Mouse (Mus musculus) heart, adult 2 months (tissue): ENCODE data around the gene Diras2.

Experiments used
- CTCF ChIP-seq: fragments of 200-600 bp; IDR thresholded peaks from 2 replicates; pipeline ENCODE4 v1.8.1; 2022; ENCODE audit warnings: antibody characterized with exemption, mild to moderate bottlenecking, moderate library complexity
- POLR2A ChIP-seq: fragments of 200-500 bp; IDR thresholded peaks from 2 replicates; pipeline ENCODE4 v1.6.1; 2011; ENCODE audit warnings: mild to moderate bottlenecking, low read depth, low read length, control low read depth; ENCODE audit not compliant: insufficient read depth

GRCm38 (mm10) chr13:52484064-52484463 lies 47.0 kb downstream of the Diras2 start:
- no peak for TF ChIP-seq CTCF
- TF ChIP-seq POLR2A, result no peak
